Mouse (Mus musculus) gastrocnemius, adult 2 months (tissue): Measurements from ENCODE around the gene Cdt1. TPM values are rescaled to one million over a fixed set of nuclear protein-coding genes. Genes with fewer than 3 reads are reported as not detected.

Source experiments
- DNase-seq: peaks from one replicate; pipeline ENCODE4 v3.0.0; 2022
- H3K27ac ChIP-seq: fragments of 200-600 bp; 2 replicates; pipeline ENCODE4 v1.8.1; 2022; ENCODE audit warnings: mild to moderate bottlenecking
- H3K4me3 ChIP-seq: fragments of 200-600 bp; 2 replicates; pipeline ENCODE4 v1.8.1; 2022; ENCODE audit warnings: mild to moderate bottlenecking, moderate library complexity
- CTCF ChIP-seq: fragments of 200-600 bp; IDR thresholded peaks from 2 replicates; pipeline ENCODE4 v1.8.1; 2022; ENCODE audit warnings: antibody characterized with exemption, mild to moderate bottlenecking, moderate library complexity
- intact Hi-C: fragments of 180-260 bp; cut with DNase I; formaldehyde crosslinking; loops from one replicate; pipeline ENCODE4 v1.15.1; 2025
- total RNA-seq, 2 experiments: library from RNA; stranded (reverse); gene quantifications; 2 replicates each; pipeline ENCODE4 v1.2.3; 2021

Cdt1 gene
- total RNA-seq, 2 experiments from 2014 or later: 0.78 to 1.5 TPM

DNA sequence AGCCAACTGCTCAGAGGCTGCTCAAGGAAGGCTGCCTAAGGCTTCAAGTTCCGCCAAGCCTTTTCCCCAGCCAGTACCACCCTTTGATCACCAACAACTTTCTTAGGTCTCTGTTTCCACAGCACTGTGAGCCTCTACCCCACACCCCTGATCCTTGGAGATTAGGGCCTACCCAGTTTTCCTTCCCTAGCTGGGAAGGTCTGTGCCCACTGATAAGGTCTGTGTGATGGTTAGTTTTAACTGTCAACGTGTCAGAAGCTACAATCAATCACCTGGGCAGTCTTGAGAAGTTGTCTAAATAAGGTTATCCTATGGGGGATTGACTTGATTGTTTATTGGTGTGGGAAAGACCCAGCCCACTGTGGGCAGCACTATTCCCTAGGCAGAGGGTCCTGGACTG, 30.0 kb upstream of the Cdt1 start:
- peak overlapping the region; percentile 66 for H3K27ac ChIP-seq
- no peak overlapping the region for H3K4me3 ChIP-seq
- TF ChIP-seq CTCF: no peak
- no peak for DNase-seq
- intact Hi-C loops: no loop called here

DNA sequence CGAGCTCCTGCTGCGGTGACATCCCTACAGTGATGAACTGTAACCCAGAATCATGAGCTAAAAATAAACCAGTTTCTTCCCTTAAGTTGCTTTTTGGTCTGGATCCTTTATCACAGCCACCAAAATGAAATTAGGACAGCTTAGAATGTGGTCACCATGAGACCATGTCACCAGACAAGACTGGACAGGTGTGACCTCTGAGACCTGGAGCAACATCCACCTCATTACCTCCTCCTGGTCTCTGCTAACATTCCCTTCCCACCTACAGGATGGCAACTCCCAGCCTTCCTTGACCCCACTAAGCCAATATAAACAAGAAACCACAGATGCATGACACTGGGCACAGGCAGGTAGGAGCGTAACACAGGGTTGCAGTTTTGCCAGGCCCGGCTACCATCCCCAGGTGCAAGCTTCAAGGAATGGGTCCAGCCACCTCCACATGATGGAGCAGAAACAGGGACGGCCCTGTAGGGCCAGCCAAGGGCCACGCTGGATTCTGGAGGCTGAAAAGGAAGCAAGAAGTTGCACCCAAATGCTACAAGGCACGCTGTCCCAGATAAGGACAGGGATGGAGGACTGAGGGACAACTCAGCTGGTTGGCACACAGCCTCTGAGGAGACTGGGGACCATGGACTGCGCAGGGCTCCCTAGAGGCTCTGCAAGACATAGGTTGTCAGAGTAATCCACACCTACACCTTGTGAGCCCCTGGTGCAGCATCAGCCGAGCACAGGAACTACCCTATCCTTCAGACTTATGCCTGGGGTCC, 29.3 kb upstream of the Cdt1 start:
- no peak for TF ChIP-seq CTCF
- DNase-seq: no peak
- Histone ChIP-seq H3K27ac (peak overlapping the region; percentile 66), H3K4me3 (no peak overlapping the region)
- intact Hi-C loops: no loop called here

DNA sequence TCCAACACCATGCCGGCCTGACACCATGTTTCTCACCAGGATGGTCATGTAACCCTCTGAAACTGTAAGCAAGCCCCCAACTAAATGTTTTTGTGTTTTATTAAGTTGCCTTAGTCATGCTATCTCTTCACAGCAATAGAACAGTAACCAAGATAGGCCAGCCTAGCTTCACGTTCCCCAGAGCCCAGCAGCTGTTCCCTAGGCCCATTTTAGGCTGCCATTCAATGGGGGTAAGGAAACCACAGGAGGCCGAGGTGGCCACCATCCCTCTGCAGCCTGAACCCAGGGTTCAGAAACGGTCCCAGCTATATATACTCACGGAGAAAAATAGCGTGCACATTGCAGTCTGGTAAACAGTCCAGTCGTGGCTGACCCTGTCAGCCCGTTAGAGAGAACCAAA, 23.7 kb upstream of the Cdt1 start:
- TF ChIP-seq CTCF: no peak
- intact Hi-C loops: no loop called here
- no peak for DNase-seq
- no peak overlapping the region for H3K4me3 ChIP-seq
- H3K27ac ChIP-seq: 0 out of 2 replicates have a peak overlapping the region, but pooled peaks have one; percentile 0

DNA sequence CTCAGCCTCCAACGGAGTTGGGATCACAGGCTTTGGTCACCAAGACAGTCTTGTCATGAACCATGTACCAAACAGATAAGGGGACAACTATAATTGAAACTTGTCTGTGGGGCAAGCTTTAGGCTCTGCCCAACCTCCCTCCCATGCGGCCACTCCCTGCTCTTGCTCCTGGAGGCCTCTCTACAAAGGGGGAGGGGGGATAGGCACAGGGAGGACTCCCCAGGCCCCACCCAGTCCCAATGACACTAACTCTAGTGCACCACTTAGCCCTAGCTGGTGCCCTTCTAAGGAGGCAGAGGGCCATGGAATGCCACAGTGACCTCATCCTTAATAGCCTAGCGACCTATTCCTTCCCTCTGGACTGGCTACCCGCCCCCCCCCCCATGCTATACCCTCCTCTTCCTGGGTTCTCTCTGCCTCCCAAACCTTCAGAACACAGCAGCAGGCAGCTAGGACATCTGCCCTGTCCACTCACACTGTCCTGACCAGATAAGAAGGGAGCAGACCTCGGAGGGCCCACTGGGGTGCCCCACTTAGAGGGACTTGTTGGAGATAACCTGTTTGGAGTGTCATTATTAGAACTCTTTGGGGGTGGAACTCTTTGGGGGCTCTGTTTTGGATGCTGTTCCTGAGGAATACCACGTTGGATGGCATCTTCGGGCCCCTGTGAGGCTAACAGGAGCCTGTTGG, 21.6 kb upstream of the Cdt1 start:
- peak overlapping the region; percentile 80 for H3K27ac ChIP-seq

DNA sequence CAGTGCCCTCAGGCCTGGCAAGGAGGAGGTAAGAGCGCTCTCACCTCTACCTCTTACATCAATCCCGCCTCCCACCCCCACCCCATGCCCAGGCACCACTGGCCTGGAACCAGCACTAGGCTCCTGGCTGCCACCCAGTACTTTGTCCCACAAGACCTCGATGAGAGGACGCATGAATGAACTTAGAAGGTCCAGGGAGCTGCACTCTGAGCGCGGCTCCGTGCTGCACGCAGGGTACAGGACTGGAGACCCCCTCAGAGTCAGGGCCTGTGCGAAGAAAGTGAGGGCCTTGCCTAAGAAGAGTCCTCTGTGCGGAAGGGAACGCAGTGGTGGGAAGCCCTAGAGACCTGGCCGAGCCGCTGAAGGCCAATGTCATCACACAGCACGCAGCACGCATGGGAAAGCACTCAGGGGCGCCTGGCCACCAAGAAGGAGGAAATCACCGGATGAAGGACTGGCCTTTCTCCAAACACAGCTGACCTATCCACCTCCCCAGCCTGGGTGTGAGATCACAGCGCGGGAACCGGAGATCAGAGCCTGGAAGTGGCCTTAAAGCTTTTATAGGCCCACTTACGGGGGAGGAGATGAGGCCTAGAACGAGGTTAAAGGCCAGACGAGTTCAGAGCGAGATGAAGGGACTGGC, 20.9 kb upstream of the Cdt1 start:
- peak overlapping the region; percentile 80 for H3K27ac ChIP-seq
- no peak for TF ChIP-seq CTCF
- intact Hi-C loops: no loop called here
- peak overlapping the region; percentile 95 for H3K4me3 ChIP-seq
- peak; percentile 75 for DNase-seq

More for the DNA sequence above, 21.6 kb upstream of the Cdt1 start:
- DNase-seq: no peak
- no peak for TF ChIP-seq CTCF
- H3K4me3 ChIP-seq: peak overlapping the region; percentile 95
- intact Hi-C loops: no loop called here

DNA sequence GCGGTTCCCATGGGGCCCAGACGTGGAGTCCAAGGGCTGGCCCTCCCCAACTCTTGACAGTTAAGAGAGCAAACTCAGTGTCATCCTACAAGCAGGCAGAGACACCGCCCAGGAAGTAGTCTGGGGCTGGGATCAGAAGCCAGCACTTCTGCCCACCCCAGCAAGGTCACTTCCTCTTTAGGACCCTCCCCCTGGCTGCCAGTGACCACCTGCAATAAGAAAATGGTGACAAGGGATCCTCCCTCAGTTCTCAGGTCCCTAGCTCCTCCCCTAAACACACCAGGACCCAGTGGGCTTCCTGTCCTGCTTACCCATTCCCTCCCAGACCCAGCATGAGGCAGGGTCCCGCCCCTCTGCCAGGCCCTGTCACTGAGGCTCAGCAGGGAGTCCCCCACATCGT, 20.0 kb upstream of the Cdt1 start:
- H3K4me3 ChIP-seq: peak overlapping the region; percentile 95
- no peak for TF ChIP-seq CTCF
- DNase-seq: no peak
- H3K27ac ChIP-seq: peak overlapping the region; percentile 80
- intact Hi-C loops: no loop called here

DNA sequence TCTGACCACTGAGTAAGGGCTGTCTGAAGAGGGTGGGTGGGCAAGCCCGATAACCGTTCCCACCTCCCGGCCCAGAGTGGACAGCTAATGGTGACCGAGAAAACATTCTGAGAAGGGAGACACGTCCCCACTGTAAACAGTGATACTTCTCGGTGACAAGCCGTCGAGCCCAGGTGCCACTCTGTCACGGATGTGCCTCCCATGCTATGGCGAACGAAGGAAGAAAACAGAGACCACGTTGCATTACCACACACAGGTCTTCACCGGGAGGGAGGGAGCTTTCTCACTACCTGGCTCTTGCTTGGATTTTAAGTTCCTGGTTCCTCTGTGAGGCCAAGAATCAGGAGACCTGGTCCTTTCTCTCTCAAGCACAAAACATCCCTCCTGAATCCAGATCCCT, 19.5 kb upstream of the Cdt1 start:
- Histone ChIP-seq H3K4me3 (peak overlapping the region; percentile 95), H3K27ac (peak overlapping the region; percentile 80)
- TF ChIP-seq CTCF: no peak
- intact Hi-C loops: no loop called here
- no peak for DNase-seq

DNA sequence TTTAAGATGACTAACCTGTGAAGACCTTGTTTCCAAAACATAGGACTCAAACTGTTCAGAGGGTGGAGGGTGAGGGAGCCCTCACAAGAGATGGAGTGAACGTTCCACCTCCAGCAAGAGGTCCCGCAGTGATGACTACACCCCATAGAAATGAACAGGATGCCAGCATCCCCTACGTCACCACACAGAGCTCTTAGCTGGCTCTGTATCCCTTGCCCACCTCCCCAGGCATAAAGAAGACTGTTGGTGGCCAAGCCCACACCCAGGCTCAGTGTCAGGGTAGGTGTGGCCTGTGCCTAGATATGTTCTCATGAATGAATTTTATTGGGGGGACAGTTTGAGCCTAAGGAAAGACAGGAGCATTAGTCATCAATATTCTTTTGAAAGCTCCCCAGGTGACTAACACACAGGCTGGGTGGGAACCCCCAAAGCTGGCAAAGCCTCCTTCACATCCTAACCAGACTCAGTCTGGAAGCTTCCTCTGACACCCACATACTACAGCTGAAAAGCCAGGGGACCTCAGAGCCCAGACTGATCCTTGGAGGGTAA, 18.9 kb upstream of the Cdt1 start:
- intact Hi-C loops: no loop called here
- Histone ChIP-seq H3K27ac (peak overlapping the region; percentile 80), H3K4me3 (peak overlapping the region; percentile 95)
- DNase-seq: no peak
- no peak for TF ChIP-seq CTCF

DNA sequence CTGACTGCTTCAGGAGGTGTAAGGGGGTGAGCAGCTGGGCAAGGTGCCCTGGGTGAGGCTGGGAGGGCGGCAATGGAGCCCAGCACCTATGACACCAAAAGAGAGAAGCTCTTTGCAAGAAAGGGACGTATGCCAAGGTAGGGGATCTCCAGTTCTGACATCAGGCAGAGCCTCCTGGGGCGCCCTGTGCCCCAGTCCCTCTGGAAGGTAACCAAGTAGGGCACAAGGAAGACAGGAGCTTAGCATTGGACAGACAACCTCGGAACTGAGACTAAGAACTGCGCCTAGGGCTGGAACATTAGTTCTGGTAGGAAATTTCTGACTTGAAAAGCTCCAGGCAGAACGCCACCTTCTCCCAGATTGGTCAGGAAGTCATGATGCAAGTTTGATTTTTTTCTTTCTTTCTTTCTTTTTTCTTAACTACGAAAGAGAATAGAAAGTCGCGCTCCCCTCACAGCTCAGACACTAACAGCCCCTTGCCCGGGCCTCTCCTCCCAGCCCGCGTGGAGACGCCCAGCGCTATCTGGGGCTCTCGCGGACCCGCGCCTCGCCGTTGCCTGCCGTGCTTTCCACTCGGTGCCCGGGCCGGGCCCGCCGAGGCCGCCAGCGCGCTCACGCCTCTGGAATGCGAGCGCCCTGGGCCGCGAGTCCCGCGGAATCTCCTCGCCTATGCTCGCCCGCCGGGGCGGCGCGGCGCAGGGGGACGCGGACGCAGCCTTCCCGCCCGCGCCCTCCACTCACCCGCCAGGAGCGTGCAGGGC, 17.4 kb upstream of the Cdt1 start:
- TF ChIP-seq CTCF: no peak
- Histone ChIP-seq H3K4me3 (peak overlapping the region; percentile 95), H3K27ac (peak overlapping the region; percentile 95)
- peak; percentile 75 for DNase-seq
- intact Hi-C loops: no loop called here

DNA sequence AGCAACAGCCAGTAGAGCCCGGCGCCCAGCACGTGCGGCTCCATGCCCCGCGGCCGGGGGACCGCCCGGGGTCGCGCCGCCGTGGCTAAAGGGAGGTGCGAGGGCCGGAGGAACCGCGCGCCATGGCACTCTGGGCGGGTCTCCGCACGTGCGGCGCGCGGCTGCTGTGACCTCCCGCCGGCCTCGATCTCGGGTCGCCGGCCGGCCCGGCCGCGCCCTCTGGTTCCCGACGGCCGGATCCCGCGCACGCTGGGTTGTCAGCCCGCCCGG, 16.9 kb upstream of the Cdt1 start:
- intact Hi-C loops: loop anchor here (1.0 kb wide), 1 partner anchor 50 kb away; no protein-coding TSS in a partner anchor
- Histone ChIP-seq H3K27ac (peak overlapping the region; percentile 95), H3K4me3 (peak overlapping the region; percentile 95)
- TF ChIP-seq CTCF: no peak
- no peak for DNase-seq

DNA sequence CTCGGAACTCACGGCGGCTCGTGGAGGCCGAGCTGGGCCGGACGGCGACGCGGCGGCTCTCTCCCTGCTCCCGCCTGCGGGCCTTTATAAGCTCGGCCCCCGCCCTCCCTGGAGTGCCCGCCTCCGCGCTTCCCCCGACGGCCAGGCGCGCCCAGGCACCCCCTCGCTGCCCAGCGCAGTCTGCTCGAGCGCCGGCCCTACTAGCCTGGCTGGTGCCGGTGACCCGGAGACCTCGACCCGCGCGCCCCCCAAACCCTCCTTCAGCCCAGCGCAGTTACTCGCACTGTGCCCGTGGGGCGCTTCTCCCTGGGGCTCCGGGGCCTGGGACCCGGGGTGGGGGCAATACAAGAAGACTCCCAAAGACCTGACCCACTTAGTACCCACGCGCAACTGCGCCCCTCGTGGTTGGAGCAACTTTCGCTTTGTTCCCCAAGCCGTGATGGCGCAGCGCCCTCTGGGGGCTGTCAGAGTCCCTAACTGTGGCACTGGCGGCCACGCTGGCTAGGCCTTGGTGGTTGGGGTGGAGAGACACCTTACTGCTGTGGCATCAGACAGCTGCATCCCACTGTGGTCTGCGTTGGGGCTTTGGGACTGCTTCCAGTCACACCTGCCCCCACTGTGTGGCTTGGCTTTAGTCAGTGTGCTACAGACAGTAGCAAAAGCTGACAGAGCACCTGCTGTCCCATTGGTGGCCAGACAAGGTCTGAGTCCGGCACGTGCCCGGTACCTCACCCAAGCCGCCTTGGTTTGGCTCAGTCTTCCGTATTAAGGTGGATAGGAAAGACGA, 16.4 kb upstream of the Cdt1 start, which contains the start of gene Piezo1:
Piezo1 (minus strand) TSS at position 65 of the 787 bp plus-strand sequence.
- TF ChIP-seq CTCF: no peak; the same call in 1 of the 2 replicates
- intact Hi-C loops: loop anchor here (1.0 kb wide), 1 partner anchor 50 kb away; no protein-coding TSS in a partner anchor
- peak within 1 kb of the TSS; percentile 95 for H3K4me3 ChIP-seq
- peak; percentile 95 for DNase-seq
- H3K27ac ChIP-seq: peak within 1 kb of the TSS; percentile 95
